Mouse (Mus musculus) midbrain, postnatal 0 days (tissue): ENCODE data around the gene Arglu1. TPM values are rescaled to one million over a fixed set of nuclear protein-coding genes. Genes with fewer than 3 reads are reported as not detected.

Source experiments
- ATAC-seq: fragments of 200-750 bp; cut with Nextera tagmentation; 2 replicates; pipeline ENCODE4 v1.8.0; 2017; ENCODE audit warnings: moderate number of reproducible peaks, mild to moderate bottlenecking, moderate TSS enrichment, moderate library complexity; ENCODE audit not compliant: low FRiP score
- DNase-seq: peaks from one replicate; pipeline ENCODE4 v3.0.0-alpha.2; 2015; ENCODE audit warnings: low spot score
- H3K27ac ChIP-seq: fragments of 300-500 bp; sonication (generic); 2 replicates; pipeline ENCODE4 v1.5.1; 2014; ENCODE audit warnings: low read depth, mild to moderate bottlenecking, low read length, mixed read lengths
- H3K27me3 ChIP-seq: fragments of 300-500 bp; sonication (generic); 2 replicates; pipeline ENCODE4 v1.6.1; 2014; ENCODE audit warnings: low read length, control low read depth, mixed read lengths; ENCODE audit not compliant: insufficient read depth
- H3K36me3 ChIP-seq: fragments of 300-500 bp; sonication (generic); 2 replicates; pipeline ENCODE4 v1.6.1; 2014; ENCODE audit warnings: low read length, control low read depth, mixed read lengths; ENCODE audit not compliant: insufficient read depth
- H3K4me1 ChIP-seq: fragments of 300-500 bp; sonication (generic); 2 replicates; pipeline ENCODE4 v1.6.1; 2014; ENCODE audit warnings: mild to moderate bottlenecking, control low read depth, antibody characterized with exemption, low read length, mixed read lengths; ENCODE audit not compliant: insufficient read depth
- H3K4me2 ChIP-seq: fragments of 300-500 bp; sonication (generic); 2 replicates; pipeline ENCODE4 v1.6.1; 2014; ENCODE audit warnings: low read depth, mild to moderate bottlenecking, low read length, mixed read lengths; ENCODE audit not compliant: poor library complexity, severe bottlenecking
- H3K4me3 ChIP-seq: fragments of 300-500 bp; sonication (generic); 2 replicates; pipeline ENCODE4 v1.5.1; 2014; ENCODE audit warnings: low read depth, mild to moderate bottlenecking, low read length, moderate library complexity
- H3K9ac ChIP-seq: fragments of 300-500 bp; sonication (generic); replicated peaks from 2 replicates; pipeline ENCODE4 v1.6.1; 2014; ENCODE audit warnings: mild to moderate bottlenecking, low read length, moderate library complexity, mixed read lengths; ENCODE audit not compliant: poor library complexity, severe bottlenecking
- H3K9me3 ChIP-seq: fragments of 300-500 bp; sonication (generic); 2 replicates; pipeline ENCODE4 v1.6.1; 2016; ENCODE audit warnings: low read length, control low read depth
- CTCF ChIP-seq: IDR thresholded peaks from 2 replicates; pipeline ENCODE4 v1.5.1; 2016; ENCODE audit warnings: antibody characterized with exemption, mild to moderate bottlenecking
- WGBS: fragments of 180-500 bp; shearing (Covaris S2); extraction: QIAGEN DNeasy Blood & Tissue Kit; methylation state at CpG from one replicate; pipeline ENCODE4 v1.1.7; 2014; 5-methylcytosine and 5-hydroxymethylcytosine counted together
- polyA plus RNA-seq: library from polyadenylated mRNA; unstranded; fragments of >200 nt; fragmentation: Nextera tagmentation; extraction: Ambion mirVana; gene quantifications from 2 replicates; pipeline ENCODE4 v1.2.1, GENCODE M21; 2015
- total RNA-seq: library from RNA; depleted of rRNA; stranded (reverse); fragments of >200 nt; gene quantifications from 2 replicates; pipeline ENCODE4 v1.2.3, GENCODE M21; 2014

Arglu1 gene
- total and polyA plus RNA-seq, 2 experiments from 2014 or later, result 75.5 to 180 TPM

GRCm38 (mm10) chr8:8656578-8657441, 33.5 kb downstream of the Arglu1 start:
- H3K9me3 ChIP-seq, result no peaks in the 10 kb centered on the region
- H3K9ac ChIP-seq, result peak overlapping the region; percentile 55
- ATAC-seq, result no peak
- peak overlapping the region; percentile 91 for H3K4me2 ChIP-seq
- peak; percentile 30 for DNase-seq
- no peak for TF ChIP-seq CTCF
- peak overlapping the region; percentile 91 for H3K4me3 ChIP-seq
- 19% methylated on average over 14 of the region's 14 CpGs for WGBS
- H3K27me3 ChIP-seq, result no peaks in the 10 kb centered on the region
- H3K4me1 ChIP-seq, result peaks cover 19% of the 10 kb centered on the region
- H3K36me3 ChIP-seq, result no peaks in the 10 kb centered on the region
- peak overlapping the region; percentile 48 for H3K27ac ChIP-seq

- TF ChIP-seq CTCF, result no peak
- Histone ChIP-seq H3K4me3 (peak overlapping the region; percentile 91), H3K27ac (peak overlapping the region; percentile 48; the same call in 1 of the 2 replicates), H3K9me3 (no peaks in the 10 kb centered on the region), H3K27me3 (no peaks in the 10 kb centered on the region), H3K4me1 (peaks cover 19% of the 10 kb centered on the region), H3K36me3 (no peaks in the 10 kb centered on the region), H3K9ac (peak overlapping the region; percentile 55), H3K4me2 (peak overlapping the region; percentile 91)
- no peak for ATAC-seq
- peak; percentile 50 for DNase-seq
- 14% methylated on average over 24 of the region's 24 CpGs for WGBS
Observed at GRCm38 (mm10) chr8:8655346-8656340, 34.7 kb downstream of the Arglu1 start.

GRCm38 (mm10) chr8:8653906-8654489, 36.3 kb downstream of the Arglu1 start:
- H3K4me1 ChIP-seq, result peaks cover 24% of the 10 kb centered on the region
- no peaks in the 10 kb centered on the region for H3K27me3 ChIP-seq
- peak overlapping the region; percentile 29 for H3K9ac ChIP-seq
- H3K36me3 ChIP-seq, result no peaks in the 10 kb centered on the region
- 0 out of 2 replicates have a peak overlapping the region, but pooled peaks have one; percentile 3 for H3K27ac ChIP-seq
- 37% methylated on average over 12 of the region's 12 CpGs for WGBS
- TF ChIP-seq CTCF, result no peak
- H3K9me3 ChIP-seq, result no peaks in the 10 kb centered on the region
- ATAC-seq, result no peak
- peak; percentile 24 for DNase-seq
- H3K4me2 ChIP-seq, result peak overlapping the region; percentile 18; the same call in 1 of the 2 replicates
- 0 out of 2 replicates have a peak overlapping the region, but pooled peaks have one; percentile 7 for H3K4me3 ChIP-seq

- ATAC-seq (no peak), DNase-seq (no peak)
- H3K27me3 ChIP-seq, result no peaks in the 10 kb centered on the region
- peaks cover 24% of the 10 kb centered on the region for H3K4me1 ChIP-seq
- no peak overlapping the region for H3K4me3 ChIP-seq
- 60% methylated on average over 5 of the region's 5 CpGs for WGBS
- peak overlapping the region; percentile 29; the same call in 1 of the 2 replicates for H3K9ac ChIP-seq
- H3K27ac ChIP-seq, result no peak overlapping the region
- no peak for TF ChIP-seq CTCF
- H3K4me2 ChIP-seq, result no peak overlapping the region
- H3K9me3 ChIP-seq, result no peaks in the 10 kb centered on the region
- no peaks in the 10 kb centered on the region for H3K36me3 ChIP-seq
Observed at GRCm38 (mm10) chr8:8653343-8653742, 37.0 kb downstream of the Arglu1 start.

GRCm38 (mm10) chr8:8652388-8652787, 37.9 kb downstream of the Arglu1 start:
- 93% methylated on average over 4 of the region's 4 CpGs for WGBS
- no peaks in the 10 kb centered on the region for H3K27me3 ChIP-seq

More at GRCm38 (mm10) chr8:8652388-8652787, 37.9 kb downstream of the Arglu1 start:
- no peaks in the 10 kb centered on the region for H3K9me3 ChIP-seq
- no peaks in the 10 kb centered on the region for H3K36me3 ChIP-seq
- no peak overlapping the region for H3K9ac ChIP-seq
- ATAC-seq (no peak), DNase-seq (no peak)
- H3K4me1 ChIP-seq, result peaks cover 24% of the 10 kb centered on the region
- H3K4me3 ChIP-seq, result no peak overlapping the region
- H3K4me2 ChIP-seq, result no peak overlapping the region
- no peak overlapping the region for H3K27ac ChIP-seq
- no peak for TF ChIP-seq CTCF
